Mouse (Mus musculus): ENCODE measurements around the gene Fez2. TPM values are rescaled to one million over a fixed set of nuclear protein-coding genes. Genes with fewer than 3 reads are reported as not detected.

The Fez2 gene
- polyA plus RNA-seq, 1 experiment from 2014 or later = 34.6 TPM

DNA sequence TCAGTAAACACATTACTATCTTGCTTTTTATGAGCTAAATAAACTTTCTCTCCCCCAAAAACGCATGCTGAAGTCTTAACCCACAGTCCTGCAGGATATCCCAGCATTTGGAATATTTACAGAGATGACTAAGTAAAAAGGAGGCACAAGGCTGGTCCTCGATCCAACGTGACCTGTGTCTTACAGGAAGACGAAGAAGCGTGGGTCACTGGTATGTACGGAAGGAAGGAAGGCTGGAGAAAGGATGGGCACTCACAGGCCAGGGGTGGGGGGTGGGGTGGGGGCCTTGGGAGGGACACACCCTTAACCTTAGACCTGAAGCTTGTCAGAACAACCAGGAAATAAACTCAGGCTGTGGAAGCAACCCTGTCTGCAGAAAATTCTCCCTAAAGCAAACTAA, 15.8 kb downstream of the Fez2 start:
- ATAC-seq (ENCODE audit: insufficient read depth, low FRiP score) = no peak

DNA sequence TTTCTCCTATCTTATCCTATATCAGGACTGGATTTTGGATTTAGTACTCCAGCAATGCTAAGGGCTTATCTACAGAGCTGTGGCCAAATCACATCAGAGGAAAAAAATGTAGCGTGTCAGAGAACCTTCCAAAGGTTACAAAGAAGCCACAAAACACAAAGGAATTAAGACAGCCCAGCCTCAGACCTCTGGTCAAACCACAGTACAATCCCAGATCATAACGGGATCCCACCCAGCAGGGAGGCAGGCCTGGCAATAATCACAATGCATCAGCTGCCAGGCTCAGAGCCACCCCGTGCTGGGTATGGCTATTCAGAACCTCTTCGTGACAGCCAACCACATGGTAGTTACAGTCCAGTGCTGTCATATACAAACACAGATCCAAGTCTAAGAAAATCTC, 16.2 kb downstream of the Fez2 start:
- Histone ChIP-seq H3K27ac (ENCODE audit: low read length) (no peak overlapping the region; the same call in 1 of the 2 replicates), H3K4me3 (replicated peaks; ENCODE audit: low read length) (no peak overlapping the region), H3K9me3 (replicated peaks; ENCODE audit: control insufficient read depth, low read length) (no peaks in the 10 kb centered on the region), H3K27me3 (ENCODE audit: control insufficient read depth, insufficient read depth, low read length) (no peaks in the 10 kb centered on the region), H3K4me1 (ENCODE audit: control insufficient read depth, insufficient read depth, low read length) (peaks cover 15% of the 10 kb centered on the region), H3K4me2 (ENCODE audit: low read depth, low read length) (no peak overlapping the region), H3K36me3 (ENCODE audit: control insufficient read depth, insufficient read depth, low read length) (peaks cover 3% of the 10 kb centered on the region; the same call in 1 of the 2 replicates), H3K9ac (ENCODE audit: low read length) (no peak overlapping the region)
- 57% methylated on average over 4 of the region's 4 CpGs for WGBS
- no peak for ATAC-seq (ENCODE audit: insufficient read depth, low FRiP score)

More for the DNA sequence above, 15.8 kb downstream of the Fez2 start:
- Histone ChIP-seq H3K36me3 (ENCODE audit: control insufficient read depth, insufficient read depth, low read length) (peaks cover 3% of the 10 kb centered on the region; the same call in 1 of the 2 replicates), H3K9ac (ENCODE audit: low read length) (no peak overlapping the region), H3K9me3 (replicated peaks; ENCODE audit: control insufficient read depth, low read length) (no peaks in the 10 kb centered on the region), H3K27me3 (ENCODE audit: control insufficient read depth, insufficient read depth, low read length) (no peaks in the 10 kb centered on the region), H3K4me2 (ENCODE audit: low read depth, low read length) (no peak overlapping the region), H3K4me1 (ENCODE audit: control insufficient read depth, insufficient read depth, low read length) (peaks cover 15% of the 10 kb centered on the region), H3K27ac (ENCODE audit: low read length) (no peak overlapping the region), H3K4me3 (replicated peaks; ENCODE audit: low read length) (no peak overlapping the region)
- 57% methylated on average over 6 of the region's 6 CpGs for WGBS

DNA sequence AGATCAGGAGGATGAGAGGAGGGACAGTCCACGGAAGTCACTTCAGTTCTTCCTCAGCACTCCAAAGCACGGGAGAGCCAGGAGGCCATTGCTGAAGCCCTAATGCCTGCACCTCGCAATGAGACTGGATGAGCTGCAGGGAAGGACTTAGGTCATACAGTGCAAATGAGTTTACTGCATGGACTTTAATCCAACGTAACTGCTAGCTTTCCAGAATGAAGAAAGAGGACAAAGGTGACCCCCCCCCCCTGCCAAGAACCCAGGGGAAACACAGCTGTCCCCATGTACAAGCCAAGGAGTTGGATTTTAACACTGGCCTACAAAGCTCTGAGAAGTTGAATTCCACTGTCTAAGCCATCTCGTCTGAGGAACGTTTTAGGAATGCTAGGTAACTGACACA, 16.6 kb downstream of the Fez2 start:
- peaks cover 15% of the 10 kb centered on the region for H3K4me1 ChIP-seq (ENCODE audit: control insufficient read depth, insufficient read depth, low read length)
- H3K27me3 ChIP-seq (ENCODE audit: control insufficient read depth, insufficient read depth, low read length) = no peaks in the 10 kb centered on the region
- 60% methylated on average over 6 of the region's 6 CpGs for WGBS
- no peak overlapping the region for H3K27ac ChIP-seq (ENCODE audit: low read length)
- no peak overlapping the region for H3K4me2 ChIP-seq (ENCODE audit: low read depth, low read length)
- H3K36me3 ChIP-seq (ENCODE audit: control insufficient read depth, insufficient read depth, low read length) = peaks cover 3% of the 10 kb centered on the region; the same call in 1 of the 2 replicates
- H3K4me3 ChIP-seq (replicated peaks; ENCODE audit: low read length) = no peak overlapping the region
- no peaks in the 10 kb centered on the region for H3K9me3 ChIP-seq (replicated peaks; ENCODE audit: control insufficient read depth, low read length)
- no peak for ATAC-seq (ENCODE audit: insufficient read depth, low FRiP score)
- H3K9ac ChIP-seq (ENCODE audit: low read length) = no peak overlapping the region

DNA sequence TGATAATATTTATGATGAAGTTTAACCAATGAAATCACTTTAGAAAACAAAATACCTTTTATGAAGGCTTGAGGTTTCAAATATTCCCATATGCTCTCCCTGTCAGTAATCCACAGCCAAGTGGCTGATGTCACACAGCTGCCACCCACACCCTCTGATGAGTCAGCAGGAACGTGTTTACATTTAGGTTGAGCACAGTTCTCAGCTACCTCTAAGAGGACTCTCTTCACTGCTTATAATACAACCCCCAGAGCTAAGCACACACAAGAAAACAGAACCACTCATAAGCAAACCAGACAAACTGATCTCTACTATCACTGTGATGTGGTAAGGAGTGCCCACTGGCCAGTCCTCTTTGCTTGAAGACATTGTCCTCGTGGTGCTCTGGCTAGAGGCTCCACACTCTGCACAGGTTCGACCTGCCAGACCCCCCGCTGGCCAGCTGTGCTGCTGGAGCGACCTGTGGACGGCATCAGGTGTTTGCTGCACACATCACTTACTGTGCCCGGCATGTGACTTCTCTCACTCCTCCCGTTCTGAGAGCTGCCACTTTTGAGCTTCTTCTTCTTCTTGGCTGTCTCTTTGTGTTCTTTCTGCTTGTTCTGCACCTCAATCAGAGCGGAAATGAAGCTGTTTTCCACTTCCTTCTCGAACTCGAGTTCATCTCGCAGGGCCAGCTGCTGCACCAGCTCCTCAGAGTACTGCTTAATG, 17.7 kb downstream of the Fez2 start:
- Histone ChIP-seq H3K4me1 (ENCODE audit: control insufficient read depth, insufficient read depth, low read length) (peaks cover 15% of the 10 kb centered on the region), H3K9ac (ENCODE audit: low read length) (no peak overlapping the region), H3K4me2 (ENCODE audit: low read depth, low read length) (no peak overlapping the region), H3K27ac (ENCODE audit: low read length) (0 out of 2 replicates have a peak overlapping the region, but pooled peaks have one; percentile 40), H3K9me3 (replicated peaks; ENCODE audit: control insufficient read depth, low read length) (no peaks in the 10 kb centered on the region), H3K27me3 (ENCODE audit: control insufficient read depth, insufficient read depth, low read length) (no peaks in the 10 kb centered on the region), H3K36me3 (ENCODE audit: control insufficient read depth, insufficient read depth, low read length) (peaks cover 3% of the 10 kb centered on the region; the same call in 1 of the 2 replicates), H3K4me3 (replicated peaks; ENCODE audit: low read length) (no peak overlapping the region)
- peak; percentile 63 for ATAC-seq (ENCODE audit: insufficient read depth, low FRiP score)
- 61% methylated on average over 12 of the region's 12 CpGs for WGBS

DNA sequence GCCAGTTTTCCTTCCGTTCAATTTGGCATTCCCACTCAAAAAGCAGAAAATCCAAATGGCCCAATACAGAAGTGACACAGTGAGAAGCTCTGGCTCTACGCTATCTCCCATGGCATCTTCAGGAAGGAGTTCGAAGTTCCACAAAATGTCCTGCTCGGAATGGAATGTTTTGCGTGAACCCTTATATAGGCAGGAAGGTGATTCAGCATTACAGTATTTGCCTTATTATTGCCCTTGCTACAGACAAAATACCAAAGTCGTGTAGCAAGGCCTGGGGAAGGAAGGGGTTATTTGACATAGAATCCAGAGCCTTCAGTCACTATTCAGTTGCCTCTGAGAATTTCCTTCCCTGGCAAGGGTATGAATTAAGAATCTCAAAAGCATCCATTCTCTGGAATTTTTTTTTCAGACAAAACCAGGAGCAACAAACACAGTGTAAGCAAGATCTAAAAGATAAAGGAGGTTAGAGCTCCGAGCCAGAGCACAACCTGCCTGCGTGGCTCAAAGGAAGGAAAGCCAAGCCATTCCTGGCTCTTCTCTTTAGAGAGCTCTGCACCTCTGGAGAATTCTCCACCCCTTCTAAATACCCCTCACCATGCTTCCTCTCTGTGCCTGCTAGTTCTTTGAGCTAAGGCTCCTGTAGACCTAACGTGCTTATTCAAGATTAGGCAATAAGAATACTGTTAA, 25.4 kb downstream of the Fez2 start:
- 55% methylated on average over 9 of the region's 9 CpGs for WGBS
- Histone ChIP-seq H3K9ac (ENCODE audit: low read length) (no peak overlapping the region), H3K27me3 (ENCODE audit: control insufficient read depth, insufficient read depth, low read length) (no peaks in the 10 kb centered on the region), H3K4me1 (ENCODE audit: control insufficient read depth, insufficient read depth, low read length) (no peaks in the 10 kb centered on the region), H3K4me2 (ENCODE audit: low read depth, low read length) (no peak overlapping the region), H3K9me3 (replicated peaks; ENCODE audit: control insufficient read depth, low read length) (no peaks in the 10 kb centered on the region), H3K36me3 (ENCODE audit: control insufficient read depth, insufficient read depth, low read length) (no peaks in the 10 kb centered on the region; the same call in 1 of the 2 replicates), H3K27ac (ENCODE audit: low read length) (no peak overlapping the region), H3K4me3 (replicated peaks; ENCODE audit: low read length) (no peak overlapping the region)
- no peak for ATAC-seq (ENCODE audit: insufficient read depth, low FRiP score)

DNA sequence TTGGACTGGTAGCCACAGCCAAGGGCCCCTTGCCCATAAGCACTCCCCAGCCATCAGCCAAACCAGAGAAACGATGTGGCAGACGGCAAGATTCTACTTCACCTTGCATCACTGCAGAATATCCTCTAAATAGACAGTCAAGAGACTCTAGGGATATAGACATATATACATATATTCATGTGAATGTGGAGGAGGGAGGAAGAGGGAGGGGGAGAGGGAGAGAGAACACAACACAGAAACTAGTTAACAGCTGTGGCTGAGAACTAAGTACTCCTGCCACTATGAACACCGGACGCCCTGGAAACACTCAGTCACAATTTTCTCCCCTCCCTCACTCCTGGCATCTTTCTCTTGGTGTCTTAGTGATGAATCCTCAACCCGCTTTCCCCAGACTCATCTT, 28.4 kb downstream of the Fez2 start:
- Histone ChIP-seq H3K9ac (ENCODE audit: low read length) (no peak overlapping the region), H3K4me3 (replicated peaks; ENCODE audit: low read length) (no peak overlapping the region), H3K27ac (ENCODE audit: low read length) (no peak overlapping the region), H3K9me3 (replicated peaks; ENCODE audit: control insufficient read depth, low read length) (no peaks in the 10 kb centered on the region), H3K36me3 (ENCODE audit: control insufficient read depth, insufficient read depth, low read length) (no peaks in the 10 kb centered on the region), H3K27me3 (ENCODE audit: control insufficient read depth, insufficient read depth, low read length) (no peaks in the 10 kb centered on the region), H3K4me1 (ENCODE audit: control insufficient read depth, insufficient read depth, low read length) (no peaks in the 10 kb centered on the region), H3K4me2 (ENCODE audit: low read depth, low read length) (no peak overlapping the region)
- 82% methylated on average over 5 of the region's 5 CpGs for WGBS
- no peak for ATAC-seq (ENCODE audit: insufficient read depth, low FRiP score)

DNA sequence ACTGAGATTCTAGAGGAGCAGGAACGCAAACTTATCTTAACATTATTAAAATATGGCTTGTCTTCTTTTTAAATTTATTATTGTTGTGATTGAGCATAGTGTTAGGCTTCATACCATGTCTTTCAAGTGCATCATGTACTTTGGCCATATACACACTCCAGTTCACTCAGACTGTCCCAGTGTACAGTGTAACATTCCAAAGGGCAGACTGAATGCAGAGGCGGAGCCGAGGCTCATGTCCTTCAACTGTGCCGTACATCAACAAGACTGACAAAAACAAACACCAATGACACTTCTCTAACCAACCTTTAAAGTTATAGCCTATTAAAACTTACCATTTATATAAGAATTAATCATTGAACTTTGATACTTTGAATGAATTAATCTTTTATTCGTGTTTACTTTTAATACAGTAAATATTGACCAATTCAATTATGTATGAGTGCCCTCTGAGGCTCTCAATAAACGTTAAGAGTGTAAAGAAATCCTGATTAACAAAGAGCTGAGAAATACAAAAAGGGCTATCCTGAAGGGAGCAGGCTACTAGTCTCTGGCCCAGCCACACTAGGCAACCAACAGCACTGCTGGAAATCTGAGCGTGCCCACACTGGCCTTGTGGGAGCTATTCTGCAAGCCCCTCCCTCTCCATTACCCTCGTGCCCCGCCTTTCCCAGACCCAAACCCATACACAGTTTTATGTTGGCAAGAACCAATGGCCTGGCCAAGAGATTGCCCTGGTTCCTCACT, 29.7 kb downstream of the Fez2 start:
- H3K27me3 ChIP-seq (ENCODE audit: control insufficient read depth, insufficient read depth, low read length) = no peaks in the 10 kb centered on the region
- H3K9ac ChIP-seq (ENCODE audit: low read length) = no peak overlapping the region
- no peaks in the 10 kb centered on the region for H3K4me1 ChIP-seq (ENCODE audit: control insufficient read depth, insufficient read depth, low read length)
- H3K27ac ChIP-seq (ENCODE audit: low read length) = no peak overlapping the region
- no peaks in the 10 kb centered on the region for H3K9me3 ChIP-seq (replicated peaks; ENCODE audit: control insufficient read depth, low read length)
- no peak overlapping the region for H3K4me2 ChIP-seq (ENCODE audit: low read depth, low read length)
- WGBS = 63% methylated on average over 9 of the region's 9 CpGs
- peak; percentile 68 for ATAC-seq (ENCODE audit: insufficient read depth, low FRiP score)
- H3K36me3 ChIP-seq (ENCODE audit: control insufficient read depth, insufficient read depth, low read length) = no peaks in the 10 kb centered on the region
- H3K4me3 ChIP-seq (replicated peaks; ENCODE audit: low read length) = no peak overlapping the region

DNA sequence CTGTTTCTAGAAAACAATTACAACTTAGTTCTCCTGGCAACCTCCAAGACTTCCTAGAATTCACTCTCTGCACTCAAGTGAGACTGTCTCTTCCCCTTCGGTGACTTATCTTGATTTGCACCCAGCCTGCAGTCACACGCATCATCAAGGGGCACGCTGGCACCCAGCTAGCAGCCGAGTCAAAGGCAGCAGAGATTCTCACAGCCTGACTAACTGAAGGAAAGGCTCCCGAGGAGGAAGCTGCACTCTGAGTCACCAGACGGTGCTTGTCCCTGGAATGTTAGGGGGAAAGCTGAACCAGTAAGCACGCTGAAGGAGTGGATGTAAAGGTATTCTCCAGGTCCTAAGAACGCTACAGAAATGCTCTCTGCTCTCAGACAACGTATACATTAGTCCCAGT, 30.3 kb downstream of the Fez2 start:
- Histone ChIP-seq H3K4me2 (ENCODE audit: low read depth, low read length) (no peak overlapping the region), H3K36me3 (ENCODE audit: control insufficient read depth, insufficient read depth, low read length) (no peaks in the 10 kb centered on the region), H3K27me3 (ENCODE audit: control insufficient read depth, insufficient read depth, low read length) (no peaks in the 10 kb centered on the region), H3K4me3 (replicated peaks; ENCODE audit: low read length) (no peak overlapping the region), H3K9ac (ENCODE audit: low read length) (no peak overlapping the region), H3K9me3 (replicated peaks; ENCODE audit: control insufficient read depth, low read length) (no peaks in the 10 kb centered on the region), H3K4me1 (ENCODE audit: control insufficient read depth, insufficient read depth, low read length) (no peaks in the 10 kb centered on the region), H3K27ac (ENCODE audit: low read length) (no peak overlapping the region)
- no peak for ATAC-seq (ENCODE audit: insufficient read depth, low FRiP score)
- WGBS = 68% methylated on average over 9 of the region's 9 CpGs

DNA sequence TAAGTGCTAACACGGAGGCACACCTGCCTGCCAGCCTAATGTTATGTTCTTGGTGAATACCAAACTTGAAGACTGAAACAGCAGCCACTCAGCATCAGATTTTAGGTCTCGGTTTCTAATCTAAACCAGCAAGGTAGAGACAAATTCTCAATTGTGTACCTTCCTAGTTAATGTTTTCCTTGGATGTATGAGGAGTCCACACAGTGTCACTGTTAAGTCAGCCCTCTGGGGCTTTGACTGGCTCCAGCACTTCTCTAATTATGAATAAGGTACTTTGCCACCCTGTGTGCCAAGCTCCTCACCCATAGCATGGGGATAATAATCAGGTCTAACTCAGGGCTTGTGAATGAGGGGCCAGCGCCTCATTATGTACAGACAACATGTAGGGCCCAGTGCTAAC, 35.6 kb downstream of the Fez2 start:
- no peaks in the 10 kb centered on the region for H3K27me3 ChIP-seq (ENCODE audit: control insufficient read depth, insufficient read depth, low read length)
- H3K9me3 ChIP-seq (replicated peaks; ENCODE audit: control insufficient read depth, low read length) = no peaks in the 10 kb centered on the region
- H3K9ac ChIP-seq (ENCODE audit: low read length) = no peak overlapping the region
- no peaks in the 10 kb centered on the region; the same call in 1 of the 2 replicates for H3K36me3 ChIP-seq (ENCODE audit: control insufficient read depth, insufficient read depth, low read length)
- no peak overlapping the region for H3K4me3 ChIP-seq (replicated peaks; ENCODE audit: low read length)
- 79% methylated on average over 3 of the region's 3 CpGs for WGBS
- no peak overlapping the region for H3K27ac ChIP-seq (ENCODE audit: low read length)
- no peaks in the 10 kb centered on the region for H3K4me1 ChIP-seq (ENCODE audit: control insufficient read depth, insufficient read depth, low read length)
- ATAC-seq (ENCODE audit: insufficient read depth, low FRiP score) = no peak
- H3K4me2 ChIP-seq (ENCODE audit: low read depth, low read length) = no peak overlapping the region
